Mouse (Mus musculus): ENCODE measurements at regions not wholly inside any gene's neighbourhood (a gene's known extent, or its start where the extent isn't known, plus 50 kb on each side); places are given as distances from the start of the nearest gene placed in this dataset.

GRCm38 (mm10) chr3:66570342-66570741 is 273.7 kb upstream of the Veph1 start:
- 0 out of 2 replicates have a peak, but pooled peaks have one; percentile 15 for TF ChIP-seq CTCF (IDR thresholded peaks at IDR 0.05; ENCODE audit: insufficient read depth, low read length)
- TF ChIP-seq POLR2A (IDR thresholded peaks at IDR 0.05; ENCODE audit: borderline replicate concordance, extremely low read depth, low read depth, low read length), result no peak
